Mouse (Mus musculus) intestine, postnatal 0 days (tissue): ENCODE measurements around the gene D430042O09Rik. TPM values are rescaled to one million over a fixed set of nuclear protein-coding genes. Genes with fewer than 3 reads are reported as not detected.

Experiments used
- ATAC-seq: fragments of 200-750 bp; cut with Nextera tagmentation; 2 replicates; pipeline ENCODE4 v1.8.0; 2017; ENCODE audit warnings: mild to moderate bottlenecking, moderate TSS enrichment, moderate library complexity
- H3K27ac ChIP-seq: fragments of 300-500 bp; sonication (generic); 2 replicates; pipeline ENCODE4 v1.5.1; 2014; ENCODE audit warnings: mild to moderate bottlenecking, low read depth, low read length, moderate library complexity
- H3K27me3 ChIP-seq: fragments of 300-500 bp; sonication (generic); replicated peaks from 2 replicates; pipeline ENCODE4 v1.6.1; 2014; ENCODE audit warnings: low read length, mixed read lengths; ENCODE audit not compliant: control insufficient read depth, insufficient read depth
- H3K36me3 ChIP-seq: fragments of 300-500 bp; sonication (generic); 2 replicates; pipeline ENCODE4 v1.6.1; 2014; ENCODE audit warnings: mild to moderate bottlenecking, moderate library complexity; ENCODE audit not compliant: control insufficient read depth, insufficient read depth
- H3K4me1 ChIP-seq: fragments of 300-500 bp; sonication (generic); replicated peaks from 2 replicates; pipeline ENCODE4 v1.6.1; 2014; ENCODE audit warnings: antibody characterized with exemption, low read length, mixed read lengths; ENCODE audit not compliant: control insufficient read depth, insufficient read depth
- H3K4me2 ChIP-seq: fragments of 300-500 bp; sonication (generic); replicated peaks from 2 replicates; pipeline ENCODE4 v1.6.1; 2014; ENCODE audit warnings: low read depth, mild to moderate bottlenecking, moderate library complexity
- H3K4me3 ChIP-seq: fragments of 300-500 bp; sonication (generic); 2 replicates; pipeline ENCODE4 v1.5.1; 2014; ENCODE audit warnings: low read depth, low read length
- H3K9ac ChIP-seq: fragments of 300-500 bp; sonication (generic); 2 replicates; pipeline ENCODE4 v1.6.1; 2014; ENCODE audit warnings: mild to moderate bottlenecking, low read depth, low read length
- H3K9me3 ChIP-seq: fragments of 300-500 bp; sonication (generic); 2 replicates; pipeline ENCODE4 v1.6.1; 2016; ENCODE audit warnings: mixed run types; ENCODE audit not compliant: control insufficient read depth
- CTCF ChIP-seq: sonication (generic); IDR thresholded peaks from 2 replicates; pipeline ENCODE4 v1.5.1; 2016; ENCODE audit warnings: low read depth, mild to moderate bottlenecking, control low read depth, antibody characterized with exemption, moderate library complexity
- WGBS: fragments of 180-500 bp; shearing (Covaris S2); extraction: QIAGEN DNeasy Blood & Tissue Kit; methylation state at CpG from one replicate; pipeline ENCODE4 v1.1.7; 2014; 5-methylcytosine and 5-hydroxymethylcytosine counted together
- polyA plus RNA-seq: library from polyadenylated mRNA; unstranded; fragments of >200 nt; fragmentation: Nextera tagmentation; extraction: Ambion mirVana; gene quantifications from 2 replicates; pipeline ENCODE4 v1.2.1, GENCODE M21; 2015

D430042O09Rik gene
- polyA plus RNA-seq, 1 experiment from 2014 or later = 2.6 TPM

GRCm38 (mm10) chr7:125826887-125827286 is 119.2 kb downstream of the D430042O09Rik start:
- no peak for ATAC-seq
- peaks cover 4% of the 10 kb centered on the region; the same call in 1 of the 2 replicates for H3K36me3 ChIP-seq
- H3K27ac ChIP-seq = no peak overlapping the region
- no peak overlapping the region for H3K4me3 ChIP-seq
- H3K4me2 ChIP-seq = no peak overlapping the region
- no peaks in the 10 kb centered on the region for H3K4me1 ChIP-seq
- H3K27me3 ChIP-seq = no peaks in the 10 kb centered on the region
- TF ChIP-seq CTCF = no peak
- no peak overlapping the region for H3K9ac ChIP-seq
- H3K9me3 ChIP-seq = no peaks in the 10 kb centered on the region
- 77% methylated on average over 3 of the region's 3 CpGs for WGBS

- Histone ChIP-seq H3K4me1 (no peaks in the 10 kb centered on the region), H3K4me3 (no peak overlapping the region), H3K4me2 (no peak overlapping the region), H3K9ac (no peak overlapping the region), H3K36me3 (peaks cover 4% of the 10 kb centered on the region; the same call in 1 of the 2 replicates), H3K27me3 (no peaks in the 10 kb centered on the region), H3K9me3 (no peaks in the 10 kb centered on the region), H3K27ac (no peak overlapping the region)
- 58% methylated on average over 9 of the region's 9 CpGs for WGBS
- no peak for TF ChIP-seq CTCF
- no peak for ATAC-seq
Measured at GRCm38 (mm10) chr7:125827420-125827819, 119.7 kb downstream of the D430042O09Rik start.

- WGBS = 76% methylated on average over 5 of the region's 5 CpGs
- no peak for TF ChIP-seq CTCF
Measured at GRCm38 (mm10) chr7:125828561-125828960, 120.9 kb downstream of the D430042O09Rik start.

GRCm38 (mm10) chr7:125829121-125829666 is 121.5 kb downstream of the D430042O09Rik start:
- ATAC-seq = no peak
- peaks cover 4% of the 10 kb centered on the region; the same call in 1 of the 2 replicates for H3K36me3 ChIP-seq
- H3K4me3 ChIP-seq = no peak overlapping the region
- H3K9ac ChIP-seq = no peak overlapping the region
- H3K27ac ChIP-seq = no peak overlapping the region
- 71% methylated on average over 3 of the region's 3 CpGs for WGBS
- H3K27me3 ChIP-seq = no peaks in the 10 kb centered on the region
- TF ChIP-seq CTCF = no peak
- H3K4me2 ChIP-seq = no peak overlapping the region
- H3K4me1 ChIP-seq = no peaks in the 10 kb centered on the region
- no peaks in the 10 kb centered on the region for H3K9me3 ChIP-seq

More at GRCm38 (mm10) chr7:125828561-125828960, 120.9 kb downstream of the D430042O09Rik start:
- Histone ChIP-seq H3K27me3 (no peaks in the 10 kb centered on the region), H3K4me3 (no peak overlapping the region), H3K9me3 (no peaks in the 10 kb centered on the region), H3K4me1 (no peaks in the 10 kb centered on the region), H3K27ac (no peak overlapping the region), H3K4me2 (no peak overlapping the region), H3K9ac (no peak overlapping the region), H3K36me3 (peaks cover 4% of the 10 kb centered on the region; the same call in 1 of the 2 replicates)
- no peak for ATAC-seq

GRCm38 (mm10) chr7:125832767-125833166 is 125.1 kb downstream of the D430042O09Rik start:
- Histone ChIP-seq H3K4me3 (no peak overlapping the region), H3K9me3 (no peaks in the 10 kb centered on the region), H3K4me1 (no peaks in the 10 kb centered on the region), H3K27ac (no peak overlapping the region), H3K4me2 (no peak overlapping the region), H3K9ac (no peak overlapping the region), H3K36me3 (peaks cover 12% of the 10 kb centered on the region; the same call in 1 of the 2 replicates), H3K27me3 (no peaks in the 10 kb centered on the region)
- no peak for ATAC-seq
- WGBS = 76% methylated on average over 1 of the region's 1 CpGs
- no peak for TF ChIP-seq CTCF

GRCm38 (mm10) chr7:125833471-125833870 is 125.8 kb downstream of the D430042O09Rik start:
- 89% methylated on average over 2 of the region's 2 CpGs for WGBS
- ATAC-seq = no peak
- no peaks in the 10 kb centered on the region for H3K9me3 ChIP-seq
- TF ChIP-seq CTCF = no peak
- no peak overlapping the region for H3K27ac ChIP-seq
- H3K4me3 ChIP-seq = no peak overlapping the region
- H3K4me2 ChIP-seq = no peak overlapping the region
- no peak overlapping the region for H3K9ac ChIP-seq
- peaks cover 12% of the 10 kb centered on the region; the same call in 1 of the 2 replicates for H3K36me3 ChIP-seq
- no peaks in the 10 kb centered on the region for H3K4me1 ChIP-seq
- no peaks in the 10 kb centered on the region for H3K27me3 ChIP-seq
